Mouse (Mus musculus): Measurements from ENCODE around the gene Cacnb3.

DNA sequence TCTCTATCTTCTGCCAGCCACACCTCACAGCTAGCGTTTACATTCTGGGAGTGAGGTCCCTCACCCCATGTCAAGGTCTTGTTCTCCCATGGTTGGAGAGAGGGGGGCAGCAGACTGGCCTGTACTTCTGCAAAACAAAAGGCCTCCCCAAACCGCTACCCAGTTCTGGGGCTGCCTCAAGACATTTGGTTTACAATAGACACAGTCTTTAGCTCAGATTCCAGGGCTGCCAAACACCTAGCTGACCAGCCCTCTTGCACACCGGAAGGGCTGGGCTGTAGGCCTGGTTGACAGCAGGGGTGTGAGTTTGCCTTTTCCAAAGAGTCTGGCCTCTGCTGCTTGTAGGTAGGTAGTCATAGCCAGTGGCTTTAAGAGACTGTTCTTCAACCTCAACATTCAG, 6.5 kb downstream of the Cacnb3 start:
- TF ChIP-seq CTCF (IDR thresholded peaks at IDR 0.05; ENCODE audit: low read depth, low read length) (no peak), POLR2A (IDR thresholded peaks at IDR 0.05; ENCODE audit: borderline replicate concordance, low read depth, low read length) (no peak)
